Mouse (Mus musculus): ENCODE measurements at regions not wholly inside any gene's neighbourhood (a gene's known extent, or its start where the extent isn't known, plus 50 kb on each side); places are given as distances from the start of the nearest gene placed in this dataset.

GRCm38 (mm10) chr17:72993134-72993533 lies 75.0 kb downstream of the Lbh start:
- H3K27me3 ChIP-seq (replicated peaks; ENCODE audit: control insufficient read depth, insufficient read depth, low read length), result no peaks in the 10 kb centered on the region
- no peaks in the 10 kb centered on the region for H3K9me3 ChIP-seq (ENCODE audit: control insufficient read depth, low read length)
- no peaks in the 10 kb centered on the region for H3K36me3 ChIP-seq (ENCODE audit: control insufficient read depth, insufficient read depth)
- 0 out of 2 replicates have a peak, but pooled peaks cover 4% of the 10 kb centered on the region for H3K4me1 ChIP-seq (replicated peaks; ENCODE audit: control insufficient read depth, insufficient read depth, low read length)
- no peak overlapping the region for H3K4me2 ChIP-seq (ENCODE audit: low read length)
- no peak overlapping the region for H3K9ac ChIP-seq (replicated peaks; ENCODE audit: low read depth, low read length)
- H3K4me3 ChIP-seq (replicated peaks; ENCODE audit: low read length), result no peak overlapping the region
- ATAC-seq, result no peak
- no peak overlapping the region for H3K27ac ChIP-seq (ENCODE audit: low read length)

GRCm38 (mm10) chr17:72993626-72994025 lies 75.5 kb downstream of the Lbh start:
- H3K4me3 ChIP-seq (replicated peaks; ENCODE audit: low read length), result no peak overlapping the region
- WGBS, result 43% methylated on average over 7 of the region's 7 CpGs
- H3K9ac ChIP-seq (replicated peaks; ENCODE audit: low read depth, low read length), result no peak overlapping the region
- no peak for ATAC-seq
- H3K27ac ChIP-seq (ENCODE audit: low read length), result no peak overlapping the region
- H3K4me2 ChIP-seq (ENCODE audit: low read length), result no peak overlapping the region
- 0 out of 2 replicates have a peak, but pooled peaks cover 4% of the 10 kb centered on the region for H3K4me1 ChIP-seq (replicated peaks; ENCODE audit: control insufficient read depth, insufficient read depth, low read length)
- H3K27me3 ChIP-seq (replicated peaks; ENCODE audit: control insufficient read depth, insufficient read depth, low read length), result no peaks in the 10 kb centered on the region
- no peaks in the 10 kb centered on the region for H3K9me3 ChIP-seq (ENCODE audit: control insufficient read depth, low read length)
- H3K36me3 ChIP-seq (ENCODE audit: control insufficient read depth, insufficient read depth), result no peaks in the 10 kb centered on the region

- no peak overlapping the region for H3K4me3 ChIP-seq (replicated peaks; ENCODE audit: low read length)
- no peak for ATAC-seq
- H3K9me3 ChIP-seq (ENCODE audit: control insufficient read depth, low read length), result no peaks in the 10 kb centered on the region
- 0 out of 2 replicates have a peak, but pooled peaks cover 4% of the 10 kb centered on the region for H3K4me1 ChIP-seq (replicated peaks; ENCODE audit: control insufficient read depth, insufficient read depth, low read length)
- no peak overlapping the region for H3K9ac ChIP-seq (replicated peaks; ENCODE audit: low read depth, low read length)
- no peak overlapping the region for H3K27ac ChIP-seq (ENCODE audit: low read length)
- no peaks in the 10 kb centered on the region for H3K36me3 ChIP-seq (ENCODE audit: control insufficient read depth, insufficient read depth)
- WGBS, result 84% methylated on average over 7 of the region's 7 CpGs
- no peaks in the 10 kb centered on the region for H3K27me3 ChIP-seq (replicated peaks; ENCODE audit: control insufficient read depth, insufficient read depth, low read length)
- no peak overlapping the region for H3K4me2 ChIP-seq (ENCODE audit: low read length)
Observed at GRCm38 (mm10) chr17:72996539-72996938, 78.4 kb downstream of the Lbh start.

- no peak overlapping the region for H3K9ac ChIP-seq (replicated peaks; ENCODE audit: low read depth, low read length)
- peak; percentile 43 for ATAC-seq
Observed at GRCm38 (mm10) chr17:72997301-72997921, 79.3 kb downstream of the Lbh start.

GRCm38 (mm10) chr17:73005100-73005499 lies 87.0 kb downstream of the Lbh start:
- 95% methylated on average over 9 of the region's 9 CpGs for WGBS
- H3K36me3 ChIP-seq (ENCODE audit: control insufficient read depth, insufficient read depth), result no peaks in the 10 kb centered on the region
- no peaks in the 10 kb centered on the region for H3K9me3 ChIP-seq (ENCODE audit: control insufficient read depth, low read length)
- H3K4me3 ChIP-seq (replicated peaks; ENCODE audit: low read length), result no peak overlapping the region
- no peak overlapping the region for H3K27ac ChIP-seq (ENCODE audit: low read length)
- ATAC-seq, result no peak
- no peak overlapping the region for H3K4me2 ChIP-seq (ENCODE audit: low read length)
- H3K27me3 ChIP-seq (replicated peaks; ENCODE audit: control insufficient read depth, insufficient read depth, low read length), result no peaks in the 10 kb centered on the region
- H3K9ac ChIP-seq (replicated peaks; ENCODE audit: low read depth, low read length), result no peak overlapping the region
- no peaks in the 10 kb centered on the region for H3K4me1 ChIP-seq (replicated peaks; ENCODE audit: control insufficient read depth, insufficient read depth, low read length)

More at GRCm38 (mm10) chr17:72997301-72997921, 79.3 kb downstream of the Lbh start:
- 14% methylated on average over 5 of the region's 5 CpGs for WGBS
- Histone ChIP-seq H3K4me3 (replicated peaks; ENCODE audit: low read length) (no peak overlapping the region), H3K4me1 (replicated peaks; ENCODE audit: control insufficient read depth, insufficient read depth, low read length) (0 out of 2 replicates have a peak, but pooled peaks cover 4% of the 10 kb centered on the region), H3K27me3 (replicated peaks; ENCODE audit: control insufficient read depth, insufficient read depth, low read length) (no peaks in the 10 kb centered on the region), H3K9me3 (ENCODE audit: control insufficient read depth, low read length) (no peaks in the 10 kb centered on the region), H3K4me2 (ENCODE audit: low read length) (no peak overlapping the region), H3K36me3 (ENCODE audit: control insufficient read depth, insufficient read depth) (no peaks in the 10 kb centered on the region), H3K27ac (ENCODE audit: low read length) (no peak overlapping the region)

GRCm38 (mm10) chr17:73008901-73009300 lies 90.8 kb downstream of the Lbh start:
- Histone ChIP-seq H3K27ac (ENCODE audit: low read length) (no peak overlapping the region), H3K27me3 (replicated peaks; ENCODE audit: control insufficient read depth, insufficient read depth, low read length) (no peaks in the 10 kb centered on the region), H3K36me3 (ENCODE audit: control insufficient read depth, insufficient read depth) (no peaks in the 10 kb centered on the region), H3K9me3 (ENCODE audit: control insufficient read depth, low read length) (no peaks in the 10 kb centered on the region), H3K4me2 (ENCODE audit: low read length) (no peak overlapping the region), H3K4me3 (replicated peaks; ENCODE audit: low read length) (no peak overlapping the region), H3K4me1 (replicated peaks; ENCODE audit: control insufficient read depth, insufficient read depth, low read length) (no peaks in the 10 kb centered on the region), H3K9ac (replicated peaks; ENCODE audit: low read depth, low read length) (no peak overlapping the region)
- 61% methylated on average over 4 of the region's 4 CpGs for WGBS
- ATAC-seq, result no peak

GRCm38 (mm10) chr17:73009962-73010361 lies 91.9 kb downstream of the Lbh start:
- Histone ChIP-seq H3K9me3 (ENCODE audit: control insufficient read depth, low read length) (no peaks in the 10 kb centered on the region), H3K27me3 (replicated peaks; ENCODE audit: control insufficient read depth, insufficient read depth, low read length) (no peaks in the 10 kb centered on the region), H3K4me2 (ENCODE audit: low read length) (no peak overlapping the region), H3K9ac (replicated peaks; ENCODE audit: low read depth, low read length) (no peak overlapping the region), H3K27ac (ENCODE audit: low read length) (no peak overlapping the region), H3K4me3 (replicated peaks; ENCODE audit: low read length) (no peak overlapping the region), H3K4me1 (replicated peaks; ENCODE audit: control insufficient read depth, insufficient read depth, low read length) (no peaks in the 10 kb centered on the region), H3K36me3 (ENCODE audit: control insufficient read depth, insufficient read depth) (no peaks in the 10 kb centered on the region)
- no peak for ATAC-seq
- 82% methylated on average over 4 of the region's 4 CpGs for WGBS

- no peak overlapping the region for H3K4me2 ChIP-seq (ENCODE audit: low read length)
- H3K27me3 ChIP-seq (replicated peaks; ENCODE audit: control insufficient read depth, insufficient read depth, low read length), result no peaks in the 10 kb centered on the region
- no peak overlapping the region for H3K9ac ChIP-seq (replicated peaks; ENCODE audit: low read depth, low read length)
- no peaks in the 10 kb centered on the region for H3K4me1 ChIP-seq (replicated peaks; ENCODE audit: control insufficient read depth, insufficient read depth, low read length)
- no peaks in the 10 kb centered on the region for H3K9me3 ChIP-seq (ENCODE audit: control insufficient read depth, low read length)
- no peak overlapping the region for H3K27ac ChIP-seq (ENCODE audit: low read length)
- WGBS, result 35% methylated on average over 6 of the region's 6 CpGs
- H3K4me3 ChIP-seq (replicated peaks; ENCODE audit: low read length), result no peak overlapping the region
- ATAC-seq, result no peak
- H3K36me3 ChIP-seq (ENCODE audit: control insufficient read depth, insufficient read depth), result no peaks in the 10 kb centered on the region
Observed at GRCm38 (mm10) chr17:73012356-73012755, 94.3 kb downstream of the Lbh start.

- H3K36me3 ChIP-seq (ENCODE audit: control insufficient read depth, insufficient read depth), result no peaks in the 10 kb centered on the region
- H3K9ac ChIP-seq (replicated peaks; ENCODE audit: low read depth, low read length), result no peak overlapping the region
- no peak overlapping the region for H3K4me3 ChIP-seq (replicated peaks; ENCODE audit: low read length)
- ATAC-seq, result no peak
- H3K9me3 ChIP-seq (ENCODE audit: control insufficient read depth, low read length), result no peaks in the 10 kb centered on the region
- no peak overlapping the region for H3K27ac ChIP-seq (ENCODE audit: low read length)
- H3K4me2 ChIP-seq (ENCODE audit: low read length), result no peak overlapping the region
- 79% methylated on average over 5 of the region's 5 CpGs for WGBS
- H3K27me3 ChIP-seq (replicated peaks; ENCODE audit: control insufficient read depth, insufficient read depth, low read length), result no peaks in the 10 kb centered on the region
- H3K4me1 ChIP-seq (replicated peaks; ENCODE audit: control insufficient read depth, insufficient read depth, low read length), result no peaks in the 10 kb centered on the region
Observed at GRCm38 (mm10) chr17:73012954-73013353, 94.8 kb upstream of the Lclat1 start.

All from forebrain, embryonic 16.5 days (tissue).